Mouse (Mus musculus): Measurements from ENCODE around the gene Nphs1.

GRCm38 (mm10) chr7:30440697-30441096 is 17.4 kb upstream of the Nphs1 start:
- no peak for TF ChIP-seq CTCF (IDR thresholded peaks at IDR 0.05; ENCODE audit: control insufficient read depth, insufficient read depth, insufficient read length)
- TF ChIP-seq MAX (IDR thresholded peaks at IDR 0.05): no peak
- no peak for TF ChIP-seq FOSL1 (IDR thresholded peaks at IDR 0.05; ENCODE audit: insufficient read depth, low read length, poor library complexity, severe bottlenecking)
- no peak for TF ChIP-seq MYOG (IDR thresholded peaks at IDR 0.05; ENCODE audit: control insufficient read depth, extremely low read depth, insufficient read length)

Data from C2C12 (cell line).